Mouse (Mus musculus): ENCODE measurements at regions not wholly inside any gene's neighbourhood (a gene's known extent, or its start where the extent isn't known, plus 50 kb on each side); places are given as distances from the start of the nearest gene placed in this dataset.

DNA sequence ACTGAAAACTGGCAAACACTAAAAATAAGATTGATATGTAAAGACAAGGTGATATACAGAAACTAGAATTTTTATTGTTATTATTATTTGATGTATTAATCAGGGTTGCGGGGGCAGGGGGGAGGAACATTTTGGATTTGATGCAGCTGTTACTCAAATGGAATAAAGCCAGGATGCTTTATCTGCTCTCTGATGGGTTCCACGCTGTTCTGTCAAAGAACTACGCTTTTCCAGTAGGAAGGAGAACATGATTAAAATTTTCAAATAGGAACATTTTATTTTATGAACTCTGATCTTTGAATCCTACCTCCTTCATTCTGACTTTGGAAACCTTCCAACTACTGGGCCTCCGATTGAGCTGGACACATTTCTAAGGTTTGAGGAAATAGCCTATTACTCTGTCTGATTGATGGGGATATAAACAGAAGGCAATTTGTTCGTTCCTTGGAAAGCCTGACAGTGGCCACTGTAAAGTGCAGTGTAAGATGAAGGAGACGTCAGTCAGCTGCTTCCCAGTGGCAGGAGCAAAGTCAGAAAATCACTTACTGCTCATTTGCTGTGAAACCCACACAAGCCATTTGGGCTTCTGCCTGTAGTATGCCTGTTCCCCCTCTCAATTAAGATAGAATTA, 642.2 kb downstream of the Trib2 start:
- no peaks in the 10 kb centered on the region for H3K4me1 ChIP-seq (ENCODE audit: control insufficient read depth in 1 of 2, insufficient read depth in 2 of 2)
- H3K4me2 ChIP-seq (ENCODE audit: insufficient read depth, low read depth, poor library complexity, severe bottlenecking), result no peak overlapping the region
- in situ Hi-C loops (cut with MboI; ENCODE audit: low pct_ligation_motif_present, low pct_unique_long_range_greater_than_20kb, low sequenced_read_pairs), result no loop called here
- no peaks in the 10 kb centered on the region for H3K79me2 ChIP-seq (replicated peaks; ENCODE audit: control insufficient read depth, extremely low read depth, insufficient read depth, poor library complexity, severe bottlenecking)
- TF ChIP-seq NELFE (IDR thresholded peaks at IDR 0.05; ENCODE audit: low read depth, low read length), result no peak
- TF ChIP-seq RAD21 (IDR thresholded peaks at IDR 0.05; ENCODE audit: low read depth, low read length), result no peak
- TF ChIP-seq ELF1 (IDR thresholded peaks at IDR 0.05; ENCODE audit: low read depth, low read length), result no peak
- no peak for TF ChIP-seq ZNF384 (IDR thresholded peaks at IDR 0.05; ENCODE audit: low read depth, low read length)
- TF ChIP-seq MAFK (IDR thresholded peaks at IDR 0.05; ENCODE audit: insufficient replicate concordance, low read length), result no peak
- no peak for TF ChIP-seq UBTF (IDR thresholded peaks at IDR 0.05; ENCODE audit: low read depth, low read length)
- TF ChIP-seq ZMIZ1 (IDR thresholded peaks at IDR 0.05; ENCODE audit: low read depth, low read length), result no peak
- no peak for TF ChIP-seq ZC3H11A (IDR thresholded peaks at IDR 0.05; ENCODE audit: low read depth, low read length)
- TF ChIP-seq MXI1 (IDR thresholded peaks at IDR 0.05; ENCODE audit: low read depth, low read length), result no peak
- no peak overlapping the region for H3K4me3 ChIP-seq (replicated peaks in 1 of 3; ENCODE audit: low read depth in 2 of 3, low read length in 2 of 3, poor library complexity in 1 of 3)
- no peaks in the 10 kb centered on the region for H3K9me3 ChIP-seq (replicated peaks; ENCODE audit: low read length)
- H3K9ac ChIP-seq (ENCODE audit: insufficient read depth, low read depth), result no peak overlapping the region
- H3K27me3 ChIP-seq (replicated peaks), result no peaks in the 10 kb centered on the region
- no peaks in the 10 kb centered on the region for H3K36me3 ChIP-seq (replicated peaks in 1 of 2; ENCODE audit: control insufficient read depth in 1 of 2, insufficient read depth in 1 of 2, low read length in 1 of 2)
- no peak overlapping the region for H3K27ac ChIP-seq (ENCODE audit: insufficient read depth, low read depth)
- dilution Hi-C loops (cut with MboI; ENCODE audit: extremely low pct_ligation_motif_present, extremely low pct_unique_long_range_greater_than_20kb, low sequenced_read_pairs), result no loop called here
- DNase-seq (ENCODE audit: extremely low read depth), result no peak

DNA sequence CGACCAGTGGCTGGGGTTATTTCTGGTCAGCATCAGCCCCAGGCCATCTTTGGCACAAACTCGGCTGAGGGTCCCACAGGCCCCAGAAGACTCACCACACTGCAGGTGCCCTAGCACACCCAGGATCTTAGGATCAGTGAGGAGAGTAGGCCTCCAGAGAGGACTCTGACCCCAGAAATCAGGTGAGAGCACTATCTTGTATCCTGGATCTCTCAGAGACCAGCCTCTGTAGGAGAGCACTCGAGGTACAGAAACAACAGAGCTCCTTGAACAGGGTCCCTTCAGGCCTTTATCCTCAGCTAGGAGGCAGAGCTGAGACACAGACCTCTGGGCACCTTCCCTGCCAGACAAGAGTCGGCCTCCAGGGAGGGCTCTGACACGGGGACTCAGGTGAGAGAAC, 654.1 kb downstream of the Trib2 start:
- DNase-seq (ENCODE audit: extremely low read depth), result no peak
- H3K27me3 ChIP-seq (replicated peaks), result no peaks in the 10 kb centered on the region
- dilution Hi-C loops (cut with MboI; ENCODE audit: extremely low pct_ligation_motif_present, extremely low pct_unique_long_range_greater_than_20kb, low sequenced_read_pairs), result no loop called here
- no peak overlapping the region for H3K27ac ChIP-seq (ENCODE audit: insufficient read depth, low read depth)
- no peak for TF ChIP-seq KAT2A (IDR thresholded peaks at IDR 0.05; ENCODE audit: insufficient replicate concordance, low read length)
- no peak for TF ChIP-seq TCF12 (IDR thresholded peaks at IDR 0.05; ENCODE audit: low read depth, low read length)
- TF ChIP-seq JUN (IDR thresholded peaks at IDR 0.05; ENCODE audit: insufficient read depth, low read depth, low read length), result no peak
- no peak for TF ChIP-seq POLR2A (IDR thresholded peaks at IDR 0.05; ENCODE audit: low read depth, low read length)
- no peak for TF ChIP-seq HCFC1 (IDR thresholded peaks at IDR 0.05; ENCODE audit: low read depth, low read length)
- no peak for TF ChIP-seq ZNF384 (IDR thresholded peaks at IDR 0.05; ENCODE audit: low read depth, low read length)
- no peak for TF ChIP-seq ZC3H11A (IDR thresholded peaks at IDR 0.05; ENCODE audit: low read depth, low read length)
- TF ChIP-seq ETS1 (conservative IDR thresholded peaks at IDR 0.05; ENCODE audit: low read depth, low read length), result no peak
- TF ChIP-seq GABPA (IDR thresholded peaks at IDR 0.05; ENCODE audit: insufficient replicate concordance, low read depth, low read length), result no peak
- TF ChIP-seq POLR2AphosphoS2 (IDR thresholded peaks at IDR 0.05; ENCODE audit: low read depth, low read length), result no peak
- no peak for TF ChIP-seq USF2 (conservative IDR thresholded peaks at IDR 0.05; ENCODE audit: low read depth, low read length)
- no peak for TF ChIP-seq MAFK (IDR thresholded peaks at IDR 0.05; ENCODE audit: insufficient replicate concordance, low read length)
- TF ChIP-seq CHD2 (IDR thresholded peaks at IDR 0.05; ENCODE audit: low read length), result no peak
- TF ChIP-seq EP300 (IDR thresholded peaks at IDR 0.05; ENCODE audit: low read length), result no peak
- no peaks in the 10 kb centered on the region for H3K79me2 ChIP-seq (replicated peaks; ENCODE audit: control insufficient read depth, extremely low read depth, insufficient read depth, poor library complexity, severe bottlenecking)
- H3K4me2 ChIP-seq (ENCODE audit: insufficient read depth, low read depth, poor library complexity, severe bottlenecking), result no peak overlapping the region
- no peak overlapping the region for H3K9ac ChIP-seq (ENCODE audit: insufficient read depth, low read depth)
- H3K4me3 ChIP-seq (replicated peaks in 1 of 3; ENCODE audit: low read depth in 2 of 3, low read length in 2 of 3, poor library complexity in 1 of 3), result no peak overlapping the region
- in situ Hi-C loops (cut with MboI; ENCODE audit: low pct_ligation_motif_present, low pct_unique_long_range_greater_than_20kb, low sequenced_read_pairs), result no loop called here
- H3K4me1 ChIP-seq (ENCODE audit: control insufficient read depth in 1 of 2, insufficient read depth in 2 of 2), result no peaks in the 10 kb centered on the region
- H3K36me3 ChIP-seq (replicated peaks in 1 of 2; ENCODE audit: control insufficient read depth in 1 of 2, insufficient read depth in 1 of 2, low read length in 1 of 2), result no peaks in the 10 kb centered on the region
- no peaks in the 10 kb centered on the region for H3K9me3 ChIP-seq (replicated peaks; ENCODE audit: low read length)
